Mouse (Mus musculus) retina, adult 2 months (tissue): ENCODE measurements around the gene Shank3.

Source experiments
- DNase-seq: peaks from one replicate; pipeline ENCODE4 v3.0.0-alpha.2; 2012; ENCODE audit warnings: low read depth, low spot score

Gene Shank3

DNA sequence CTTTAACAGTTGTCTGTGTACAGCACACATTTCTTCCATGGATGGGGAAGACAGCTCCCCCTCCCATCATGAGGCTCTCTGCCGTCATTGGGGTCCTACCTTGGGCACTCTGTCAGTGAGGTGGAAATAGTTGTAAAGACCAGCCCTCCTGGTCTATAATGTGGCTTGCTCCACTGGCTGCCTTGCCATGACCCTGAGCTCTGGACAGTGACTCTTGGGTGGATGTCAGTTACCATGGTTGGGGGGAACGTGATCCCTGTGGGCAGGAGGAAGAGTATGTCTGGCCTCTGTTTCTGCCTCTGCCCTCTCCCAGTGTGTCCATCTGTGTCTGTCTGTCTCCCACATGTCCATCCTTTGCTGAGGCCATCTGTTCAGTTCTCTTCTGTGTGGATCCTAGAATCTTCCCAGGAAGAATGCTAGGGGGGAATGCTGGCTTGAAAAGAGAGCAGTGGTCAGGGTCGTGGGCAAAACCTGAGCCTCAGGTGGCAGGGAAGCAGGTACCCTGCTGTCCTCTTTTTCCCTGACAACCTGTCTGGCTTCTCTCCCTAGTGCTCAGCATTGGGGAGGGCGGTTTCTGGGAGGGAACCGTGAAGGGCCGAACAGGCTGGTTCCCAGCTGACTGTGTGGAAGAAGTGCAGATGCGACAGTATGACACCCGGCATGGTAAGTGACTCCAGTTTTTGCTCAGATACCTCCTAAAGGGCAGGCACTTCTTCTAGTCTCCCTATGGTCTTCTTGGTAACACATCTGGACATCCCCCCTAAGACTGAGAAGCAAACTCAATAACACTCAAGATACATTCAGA is 25.4 kb downstream of the Shank3 start:
- no peak for DNase-seq

GRCm38 (mm10) chr15:89525464-89525863 is 26.0 kb downstream of the Shank3 start:
- DNase-seq, result no peak

DNA sequence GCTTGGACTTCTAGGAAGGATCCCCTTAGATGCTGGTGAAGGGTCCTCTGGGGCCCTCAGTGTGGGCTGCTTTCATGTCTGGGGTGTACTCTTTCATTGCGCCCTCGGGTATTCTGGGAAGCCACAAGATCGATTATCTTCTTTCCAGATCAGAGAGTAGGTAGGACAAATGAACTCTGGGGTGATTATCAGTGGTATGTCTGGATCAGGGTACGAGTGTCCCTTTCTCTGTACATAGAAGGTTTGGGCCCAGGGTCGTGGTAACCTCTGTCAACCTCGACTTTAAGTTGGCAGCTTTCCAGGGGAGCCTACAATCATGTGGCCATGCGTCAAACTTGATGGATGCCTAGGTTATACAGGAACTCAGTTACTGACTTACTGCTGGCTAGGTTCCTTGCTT is 26.5 kb downstream of the Shank3 start:
- no peak for DNase-seq

- no peak for DNase-seq
These were observed 27.4 kb downstream of the Shank3 start for GRCm38 (mm10) chr15:89526776-89527325.

DNA sequence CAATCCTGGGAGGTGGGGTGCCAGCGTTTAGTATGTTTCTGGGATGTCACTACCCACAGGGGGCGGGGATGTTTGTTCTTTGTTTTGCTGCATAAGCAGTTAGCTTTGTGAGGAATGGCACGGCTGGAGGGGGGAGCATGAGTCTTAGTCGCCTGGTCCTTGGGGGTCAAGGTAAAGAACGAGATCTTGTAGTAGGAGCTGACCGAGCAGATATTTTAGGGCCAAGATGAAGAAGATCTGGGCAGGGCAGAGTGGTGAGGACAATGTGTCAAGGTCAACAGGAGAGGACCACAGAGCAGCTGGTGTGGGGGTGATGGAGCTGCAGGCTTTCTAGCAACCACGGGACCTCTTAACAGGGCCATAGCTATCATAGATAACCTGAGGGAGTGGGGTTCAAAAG is 28.0 kb downstream of the Shank3 start:
- no peak for DNase-seq

DNA sequence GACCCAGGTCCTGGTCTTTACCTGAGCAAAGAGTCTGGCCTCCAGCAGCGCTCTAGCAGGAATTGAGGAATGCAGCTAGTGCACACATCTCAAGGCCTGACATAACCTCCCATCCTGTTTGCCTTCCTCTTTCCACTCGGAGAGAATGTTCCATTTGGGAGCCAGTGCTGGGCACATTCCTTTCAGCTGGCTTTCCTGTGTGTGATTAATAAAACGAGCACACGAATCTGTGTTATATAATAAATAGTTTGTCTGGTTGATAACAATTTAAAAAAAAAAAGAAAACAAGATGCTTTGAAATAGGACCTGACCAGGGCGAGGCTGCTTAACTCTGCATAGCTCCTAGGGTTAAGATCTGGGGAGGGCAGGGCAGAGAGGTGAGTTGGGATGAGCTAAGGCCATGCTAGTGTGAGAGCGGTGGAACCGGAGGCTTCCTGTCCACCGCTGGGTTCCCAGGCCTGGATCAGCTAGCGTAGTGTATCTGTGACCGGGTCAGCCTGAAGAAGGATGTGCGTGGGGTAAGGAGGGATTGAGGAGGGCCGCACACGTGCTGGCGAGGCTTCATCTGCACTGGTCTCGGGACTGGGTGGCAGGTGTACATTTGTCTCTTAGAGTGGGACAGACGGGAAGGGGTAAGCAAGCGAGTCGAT is 28.9 kb downstream of the Shank3 start:
- no peak for DNase-seq

DNA sequence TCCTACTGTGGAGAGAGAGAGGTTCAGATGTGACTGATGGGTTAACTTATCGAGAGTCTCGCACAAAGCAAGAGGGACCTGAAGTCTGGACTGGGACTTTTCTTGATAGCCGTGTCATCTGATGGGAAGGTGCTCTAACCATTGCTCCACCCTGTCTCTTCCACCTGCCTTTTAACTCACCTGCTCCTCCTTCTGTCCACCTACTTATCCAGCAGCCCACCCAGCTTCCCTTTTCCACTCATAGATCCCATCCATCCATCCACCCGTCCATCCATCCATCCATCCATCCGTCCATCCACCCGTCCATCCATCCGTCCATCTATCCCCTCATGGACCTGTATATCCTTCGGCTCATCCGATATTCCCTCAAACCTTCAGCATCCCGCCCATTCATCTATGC is 29.5 kb downstream of the Shank3 start:
- DNase-seq, result no peak

DNA sequence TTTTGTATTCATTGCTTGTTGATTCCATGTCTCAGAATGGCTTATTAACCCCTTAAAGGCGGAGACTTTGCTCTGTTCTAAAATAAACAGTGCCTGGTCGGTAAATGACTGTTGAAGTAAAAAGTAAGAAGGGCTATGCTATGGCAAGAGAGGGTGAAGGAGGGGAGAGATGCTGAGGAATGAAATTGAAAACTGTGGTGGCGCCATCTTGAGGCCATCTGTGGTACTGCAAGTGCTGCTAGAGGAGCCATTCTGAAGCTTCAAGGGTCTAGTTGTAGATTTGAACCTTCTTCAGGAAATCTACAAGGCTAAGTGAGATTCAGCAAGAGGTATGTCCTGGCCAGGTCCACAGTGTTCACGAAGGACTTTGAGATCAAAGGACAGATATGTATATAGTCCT is 30.9 kb downstream of the Shank3 start:
- DNase-seq, result no peak

- DNase-seq, result no peak
These were observed 32.0 kb downstream of the Shank3 start for GRCm38 (mm10) chr15:89531399-89531798.

GRCm38 (mm10) chr15:89532026-89532923 is 32.9 kb downstream of the Shank3 start:
- DNase-seq, result peak; percentile 15

- DNase-seq, result no peak
These were observed 33.8 kb downstream of the Shank3 start for GRCm38 (mm10) chr15:89532924-89533842.

DNA sequence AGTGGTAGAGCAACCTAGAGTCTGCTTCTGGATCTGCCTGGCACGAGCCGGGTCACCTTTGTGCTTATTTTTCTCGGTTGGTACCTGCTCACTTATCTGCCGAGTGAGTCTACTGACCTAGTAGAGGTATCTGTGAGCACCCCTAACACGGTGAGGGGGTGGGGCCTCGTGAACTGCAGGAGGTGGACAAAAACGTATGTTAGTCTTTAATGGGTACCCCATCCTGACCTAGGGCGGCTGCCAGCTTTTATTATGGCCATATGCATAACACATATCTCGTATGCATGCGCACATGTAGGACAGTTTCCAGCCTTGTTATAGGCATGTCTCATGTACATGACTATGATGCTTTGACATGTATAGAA is 34.4 kb downstream of the Shank3 start:
- DNase-seq, result no peak

DNA sequence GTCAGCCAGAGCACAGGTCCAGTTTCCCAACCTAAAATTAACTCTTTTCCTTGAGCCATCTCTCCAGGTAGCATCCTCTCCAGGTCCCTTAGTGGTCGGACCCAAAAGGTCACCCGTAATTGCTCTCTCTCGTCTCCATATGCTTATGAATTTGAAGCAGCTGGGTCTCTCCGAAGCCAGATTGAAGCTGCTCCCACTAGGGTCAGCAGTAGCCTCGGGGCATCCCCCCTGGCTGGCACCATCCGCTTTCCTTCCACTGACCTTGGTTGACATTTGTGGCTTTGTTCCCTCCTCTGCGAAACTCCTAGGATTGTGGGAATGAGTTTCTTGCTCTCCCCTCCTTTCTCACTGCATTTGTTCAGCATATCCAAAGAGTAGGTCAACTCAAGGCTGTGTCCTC is 44.7 kb downstream of the Shank3 start:
- no peak for DNase-seq

- no peak for DNase-seq
These were observed 47.9 kb downstream of the Shank3 start for GRCm38 (mm10) chr15:89547321-89547720.

GRCm38 (mm10) chr15:89547824-89548601 is 48.6 kb downstream of the Shank3 start:
- no peak for DNase-seq

DNA sequence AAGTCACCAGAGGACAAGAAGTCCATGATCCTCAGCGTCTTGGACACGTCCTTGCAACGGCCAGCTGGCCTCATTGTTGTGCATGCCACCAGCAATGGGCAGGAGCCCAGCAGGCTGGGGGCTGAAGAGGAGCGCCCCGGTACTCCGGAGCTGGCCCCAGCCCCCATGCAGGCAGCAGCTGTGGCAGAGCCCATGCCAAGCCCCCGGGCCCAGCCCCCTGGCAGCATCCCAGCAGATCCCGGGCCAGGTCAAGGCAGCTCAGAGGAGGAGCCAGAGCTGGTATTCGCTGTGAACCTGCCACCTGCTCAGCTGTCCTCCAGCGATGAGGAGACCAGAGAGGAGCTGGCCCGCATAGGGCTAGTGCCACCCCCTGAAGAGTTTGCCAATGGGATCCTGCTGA is 49.4 kb downstream of the Shank3 start:
- no peak for DNase-seq

DNA sequence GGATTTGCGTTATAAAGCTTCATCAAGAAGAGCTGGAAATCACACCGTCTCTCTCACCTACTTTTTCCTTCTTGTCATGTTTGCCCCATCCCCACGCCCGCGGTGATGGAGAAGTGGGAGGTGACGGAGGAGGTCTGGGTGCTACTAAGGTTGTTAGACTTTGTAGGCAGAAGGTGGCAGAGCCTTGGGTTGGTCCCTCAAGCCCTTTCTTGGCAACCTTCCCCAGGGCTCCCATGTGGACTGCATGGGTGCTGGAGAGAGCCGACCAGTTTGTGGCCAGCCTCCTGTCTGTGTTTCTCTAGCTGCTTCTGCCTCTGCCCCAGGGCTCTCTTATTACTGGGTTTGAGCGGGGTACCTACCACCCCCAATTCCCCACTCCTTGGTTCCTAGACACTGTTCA is 51.1 kb downstream of the Shank3 start:
- DNase-seq, result no peak

DNA sequence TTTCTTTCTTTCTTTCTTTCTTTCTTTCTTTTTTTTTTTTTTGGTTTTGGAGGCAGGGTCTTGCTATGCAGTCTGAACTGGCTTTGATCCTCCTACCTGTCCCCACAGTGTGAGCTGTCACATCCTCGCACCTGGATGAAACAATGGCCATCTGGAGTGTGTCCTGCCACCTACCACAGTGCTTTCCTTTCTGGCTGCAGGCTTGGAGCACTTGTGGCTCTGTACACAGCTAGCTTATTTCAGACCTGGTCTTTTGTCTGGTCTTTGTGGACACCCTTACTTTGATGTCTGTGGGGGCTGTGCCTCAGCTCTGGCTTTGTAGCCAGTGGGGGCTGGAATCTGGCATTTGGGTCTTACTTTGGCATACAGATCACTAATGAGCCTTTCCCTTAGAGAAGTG is 52.3 kb downstream of the Shank3 start:
- no peak for DNase-seq

DNA sequence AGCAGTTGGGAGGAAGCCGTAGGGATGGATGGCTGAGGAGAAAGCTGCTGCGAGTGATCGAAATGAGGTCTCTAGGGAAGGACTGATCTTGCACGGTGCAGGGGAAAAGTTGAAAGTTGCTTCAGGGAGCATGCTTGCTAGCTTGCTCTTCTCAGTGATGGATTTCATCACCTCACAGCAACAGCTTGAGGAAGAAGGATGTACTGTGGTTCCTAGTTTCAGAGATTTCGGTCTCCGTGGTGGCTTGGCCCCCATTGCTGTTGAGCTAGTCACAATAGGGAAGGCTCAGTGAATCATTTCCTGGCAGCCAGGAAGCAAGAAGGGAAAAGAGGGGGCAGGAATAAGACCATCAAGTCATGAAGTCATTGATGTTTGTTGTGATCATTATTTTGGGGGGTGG is 56.2 kb downstream of the Shank3 start:
- DNase-seq, result no peak
